Mouse (Mus musculus): ENCODE results near the gene Lrrc37a.
A peak's percentile ranks its signal among the peaks of the same experiment; 100 is the strongest.

DNA sequence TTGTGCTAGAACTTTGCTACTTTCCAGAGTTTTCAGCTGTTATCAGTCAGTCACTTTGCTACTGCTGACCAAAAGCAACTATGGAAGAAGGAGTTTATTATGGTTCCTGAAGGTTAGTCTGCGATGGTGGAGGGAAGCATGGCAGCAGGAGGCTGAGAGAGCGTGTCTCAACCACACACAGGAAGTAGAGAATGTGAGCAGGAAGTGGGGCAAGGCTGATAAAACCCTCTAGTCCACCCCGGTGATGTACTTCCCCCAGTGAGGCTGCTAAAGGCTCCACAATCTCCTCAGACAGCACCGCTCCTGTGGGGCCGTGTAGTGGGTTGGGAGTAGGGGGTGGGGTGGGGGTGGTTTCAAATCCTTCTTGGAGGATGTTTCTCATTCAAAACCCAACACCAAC, 68.1 kb downstream of the Lrrc37a start:
- no peak for TF ChIP-seq SMC3 (IDR thresholded peaks at IDR 0.05; ENCODE audit: low read depth, low read length)
- TF ChIP-seq CTCF (IDR thresholded peaks at IDR 0.05 in 2 of 3, conservative IDR thresholded peaks at IDR 0.05 in 1 of 3; ENCODE audit: control insufficient read depth in 1 of 3, insufficient read depth in 1 of 3, low read depth in 2 of 3, low read length in 3 of 3, poor library complexity in 1 of 3, severe bottlenecking in 1 of 3): no peak
- no peak for TF ChIP-seq GABPA (IDR thresholded peaks at IDR 0.05; ENCODE audit: low read depth, low read length)
- TF ChIP-seq ZC3H11A (IDR thresholded peaks at IDR 0.05; ENCODE audit: low read depth, low read length): no peak
- TF ChIP-seq CHD1 (IDR thresholded peaks at IDR 0.05; ENCODE audit: low read depth, low read length): no peak
- TF ChIP-seq MXI1 (IDR thresholded peaks at IDR 0.05; ENCODE audit: low read depth, low read length): 0 out of 2 replicates have a peak, but pooled peaks have one; percentile 41
- no peak for TF ChIP-seq RAD21 (IDR thresholded peaks at IDR 0.05; ENCODE audit: low read depth, low read length)

Data from MEL (cell line).